Mouse (Mus musculus) intestine, embryonic 16.5 days (tissue): ENCODE measurements around the gene Gm20388. TPM values are rescaled to one million over a fixed set of nuclear protein-coding genes. Genes with fewer than 3 reads are reported as not detected.

Experiments
- ATAC-seq: fragments of 200-750 bp; cut with Nextera tagmentation; 2 replicates; pipeline ENCODE4 v1.8.0; 2017; ENCODE audit warnings: moderate TSS enrichment, moderate library complexity
- H3K27ac ChIP-seq: fragments of 300-500 bp; sonication (generic); 2 replicates; pipeline ENCODE4 v1.5.1; 2014; ENCODE audit warnings: mild to moderate bottlenecking, low read length
- H3K27me3 ChIP-seq: fragments of 300-500 bp; sonication (generic); replicated peaks from 2 replicates; pipeline ENCODE4 v1.6.1; 2014; ENCODE audit warnings: low read length, control low read depth, mixed read lengths; ENCODE audit not compliant: control insufficient read depth, insufficient read depth
- H3K36me3 ChIP-seq: fragments of 300-500 bp; sonication (generic); 2 replicates; pipeline ENCODE4 v1.6.1; 2014; ENCODE audit warnings: low read length, control low read depth; ENCODE audit not compliant: control insufficient read depth, insufficient read depth
- H3K4me1 ChIP-seq: fragments of 300-500 bp; sonication (generic); 2 replicates; pipeline ENCODE4 v1.6.1; 2014; ENCODE audit warnings: low read length, control low read depth, mixed read lengths; ENCODE audit not compliant: control insufficient read depth, insufficient read depth
- H3K4me2 ChIP-seq: fragments of 300-500 bp; sonication (generic); 2 replicates; pipeline ENCODE4 v1.6.1; 2014; ENCODE audit warnings: low read depth, low read length, control low read depth
- H3K4me3 ChIP-seq: fragments of 300-500 bp; sonication (generic); 2 replicates; pipeline ENCODE4 v1.5.1; 2014; ENCODE audit warnings: mild to moderate bottlenecking, low read length
- H3K9ac ChIP-seq: fragments of 300-500 bp; sonication (generic); 2 replicates; pipeline ENCODE4 v1.6.1; 2014; ENCODE audit warnings: low read depth, low read length
- H3K9me3 ChIP-seq: fragments of 300-500 bp; sonication (generic); 2 replicates; pipeline ENCODE4 v1.6.1; 2016; ENCODE audit warnings: low read length, control low read depth; ENCODE audit not compliant: control insufficient read depth
- WGBS: fragments of 180-500 bp; shearing (Covaris S2); extraction: QIAGEN DNeasy Blood & Tissue Kit; methylation state at CpG from one replicate; pipeline ENCODE4 v1.1.7; 2014; 5-methylcytosine and 5-hydroxymethylcytosine counted together
- polyA plus RNA-seq: library from polyadenylated mRNA; unstranded; fragments of >200 nt; fragmentation: Nextera tagmentation; extraction: Ambion mirVana; gene quantifications from 2 replicates; pipeline ENCODE4 v1.2.1, GENCODE M21; 2015

The Gm20388 gene
- polyA plus RNA-seq, 1 experiment from 2014 or later = 5.8 TPM

GRCm38 (mm10) chr8:123387041-123387440 lies 3476.4 kb downstream of the Gm20388 start:
- no peak overlapping the region for H3K27ac ChIP-seq
- H3K27me3 ChIP-seq = no peaks in the 10 kb centered on the region
- WGBS = 85% methylated on average over 3 of the region's 3 CpGs
- H3K9me3 ChIP-seq = no peaks in the 10 kb centered on the region
- no peaks in the 10 kb centered on the region for H3K4me1 ChIP-seq
- H3K9ac ChIP-seq = no peak overlapping the region
- ATAC-seq = no peak
- H3K36me3 ChIP-seq = peaks cover 41% of the 10 kb centered on the region
- H3K4me3 ChIP-seq = no peak overlapping the region
- H3K4me2 ChIP-seq = no peak overlapping the region

- no peaks in the 10 kb centered on the region for H3K4me1 ChIP-seq
- no peak overlapping the region for H3K27ac ChIP-seq
- no peaks in the 10 kb centered on the region for H3K27me3 ChIP-seq
- no peak for ATAC-seq
- no peak overlapping the region for H3K4me2 ChIP-seq
- H3K9me3 ChIP-seq = no peaks in the 10 kb centered on the region
- 90% methylated on average over 8 of the region's 8 CpGs for WGBS
- H3K9ac ChIP-seq = no peak overlapping the region
- H3K4me3 ChIP-seq = no peak overlapping the region
- H3K36me3 ChIP-seq = peaks cover 41% of the 10 kb centered on the region
These were observed 3477.2 kb downstream of the Gm20388 start for GRCm38 (mm10) chr8:123387801-123388200.

DNA sequence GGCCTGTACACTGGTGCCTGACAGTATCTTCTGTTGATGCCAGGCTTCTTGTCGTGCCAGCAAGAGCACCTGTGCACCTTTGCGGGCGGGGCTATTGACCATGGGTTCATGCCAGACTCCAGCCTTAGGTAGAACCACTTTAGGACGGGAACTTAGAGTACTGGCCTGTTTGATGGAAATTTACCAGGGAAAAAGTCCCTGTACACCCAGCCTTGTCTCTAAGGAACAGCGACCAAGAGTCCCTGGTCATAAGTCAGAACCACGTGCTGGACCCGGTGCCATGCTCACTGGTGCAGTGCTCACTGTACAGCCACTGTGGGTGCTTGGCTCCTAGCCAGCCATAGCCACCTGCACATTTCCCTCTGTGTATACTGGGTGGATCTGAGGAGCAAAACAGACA lies 3478.4 kb downstream of the Gm20388 start:
- H3K9me3 ChIP-seq = no peaks in the 10 kb centered on the region
- no peak overlapping the region for H3K4me2 ChIP-seq
- H3K27me3 ChIP-seq = no peaks in the 10 kb centered on the region
- H3K9ac ChIP-seq = no peak overlapping the region
- H3K4me3 ChIP-seq = no peak overlapping the region
- H3K27ac ChIP-seq = no peak overlapping the region
- WGBS = 94% methylated on average over 7 of the region's 7 CpGs
- H3K4me1 ChIP-seq = no peaks in the 10 kb centered on the region
- peaks cover 38% of the 10 kb centered on the region for H3K36me3 ChIP-seq
- no peak for ATAC-seq

DNA sequence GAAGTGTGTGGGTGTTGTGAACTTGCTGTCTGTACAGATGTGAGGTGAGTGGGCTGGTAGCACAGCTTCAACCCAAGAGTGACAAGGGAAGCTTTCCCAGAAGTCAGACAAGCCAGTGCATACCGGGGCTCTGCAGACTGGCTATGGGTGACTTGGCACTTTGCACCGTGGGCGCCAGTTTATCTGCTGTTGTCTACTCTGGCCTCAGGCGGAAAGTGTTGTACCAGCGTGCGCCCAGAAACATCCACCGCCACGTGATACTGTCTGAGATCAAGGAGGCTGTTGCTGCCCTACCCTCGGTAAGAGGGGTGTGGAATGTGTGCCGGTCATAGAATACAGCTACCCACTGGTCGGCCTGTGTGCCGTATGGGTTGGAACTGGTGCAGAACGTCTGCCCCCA lies 3487.7 kb downstream of the Gm20388 start:
- 93% methylated on average over 13 of the region's 13 CpGs for WGBS
- Histone ChIP-seq H3K4me3 (no peak overlapping the region), H3K4me1 (no peaks in the 10 kb centered on the region), H3K9ac (no peak overlapping the region), H3K36me3 (peaks cover 23% of the 10 kb centered on the region), H3K4me2 (no peak overlapping the region), H3K27me3 (no peaks in the 10 kb centered on the region), H3K9me3 (no peaks in the 10 kb centered on the region), H3K27ac (no peak overlapping the region)
- ATAC-seq = no peak

GRCm38 (mm10) chr8:123401936-123402335 lies 3491.3 kb downstream of the Gm20388 start:
- 87% methylated on average over 9 of the region's 9 CpGs for WGBS
- no peak for ATAC-seq
- H3K9ac ChIP-seq = no peak overlapping the region
- H3K4me2 ChIP-seq = no peak overlapping the region
- no peak overlapping the region for H3K27ac ChIP-seq
- no peaks in the 10 kb centered on the region for H3K4me1 ChIP-seq
- H3K9me3 ChIP-seq = no peaks in the 10 kb centered on the region
- peaks cover under 1% of the 10 kb centered on the region; the same call in 1 of the 2 replicates for H3K27me3 ChIP-seq
- no peak overlapping the region for H3K4me3 ChIP-seq
- H3K36me3 ChIP-seq = peaks cover 11% of the 10 kb centered on the region

DNA sequence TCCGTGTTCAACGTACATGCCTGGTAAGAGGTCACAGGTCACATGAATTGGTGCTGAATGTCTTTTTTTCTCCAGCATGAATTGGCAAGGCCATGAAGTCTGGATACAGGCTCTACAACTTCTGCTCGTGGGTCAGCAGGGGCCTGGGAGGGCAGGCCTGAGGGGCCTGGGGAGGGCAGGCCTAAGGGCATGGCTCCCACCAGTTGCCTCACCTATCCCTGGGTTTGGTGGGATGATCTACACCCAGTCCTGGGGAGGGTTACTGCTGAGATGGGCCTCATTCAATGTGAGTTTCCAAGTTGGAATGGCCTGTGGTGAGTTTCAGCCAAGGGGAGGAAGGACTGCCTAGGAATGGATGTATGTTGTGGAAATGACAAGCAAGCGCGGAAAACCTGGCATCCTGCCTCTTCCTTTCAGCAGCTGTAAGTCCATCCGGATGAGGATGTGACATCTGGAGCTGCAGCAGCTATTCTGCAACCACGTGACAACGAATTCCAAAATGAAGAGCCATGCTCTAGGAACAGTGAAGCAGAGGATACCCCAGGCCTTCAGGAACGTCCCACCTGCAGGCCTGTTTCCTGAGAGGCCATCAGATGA lies 3492.2 kb downstream of the Gm20388 start:
- WGBS = 76% methylated on average over 9 of the region's 9 CpGs
- Histone ChIP-seq H3K4me2 (no peak overlapping the region), H3K27me3 (peaks cover 7% of the 10 kb centered on the region), H3K4me1 (no peaks in the 10 kb centered on the region), H3K27ac (no peak overlapping the region), H3K36me3 (peaks cover 9% of the 10 kb centered on the region), H3K9me3 (no peaks in the 10 kb centered on the region), H3K4me3 (no peak overlapping the region), H3K9ac (no peak overlapping the region)
- no peak for ATAC-seq

DNA sequence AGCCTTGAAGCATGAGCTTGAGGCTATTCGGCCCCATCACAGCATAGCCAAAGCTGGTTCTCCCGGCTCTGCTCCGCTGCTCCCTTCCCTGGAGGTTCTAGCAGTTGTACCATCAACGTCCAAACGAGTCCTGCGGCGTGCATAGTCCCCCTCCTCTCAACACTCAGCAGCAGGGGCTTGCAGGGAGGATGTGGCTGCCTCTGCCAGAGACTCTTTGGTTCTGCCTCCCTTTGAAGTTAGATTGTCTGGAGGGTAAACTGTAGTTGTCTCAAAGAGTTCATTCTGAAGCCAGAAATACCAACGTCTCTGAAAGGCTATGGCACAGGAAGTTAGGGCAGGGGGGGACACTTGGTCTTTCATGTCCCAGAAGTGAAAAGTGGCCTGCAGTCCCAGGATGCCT lies 3493.9 kb downstream of the Gm20388 start:
- Histone ChIP-seq H3K36me3 (peaks cover under 1% of the 10 kb centered on the region), H3K4me2 (no peak overlapping the region), H3K4me3 (no peak overlapping the region), H3K9me3 (no peaks in the 10 kb centered on the region), H3K27ac (no peak overlapping the region), H3K4me1 (no peaks in the 10 kb centered on the region), H3K9ac (no peak overlapping the region), H3K27me3 (peaks cover 21% of the 10 kb centered on the region)
- no peak for ATAC-seq
- 49% methylated on average over 8 of the region's 8 CpGs for WGBS

DNA sequence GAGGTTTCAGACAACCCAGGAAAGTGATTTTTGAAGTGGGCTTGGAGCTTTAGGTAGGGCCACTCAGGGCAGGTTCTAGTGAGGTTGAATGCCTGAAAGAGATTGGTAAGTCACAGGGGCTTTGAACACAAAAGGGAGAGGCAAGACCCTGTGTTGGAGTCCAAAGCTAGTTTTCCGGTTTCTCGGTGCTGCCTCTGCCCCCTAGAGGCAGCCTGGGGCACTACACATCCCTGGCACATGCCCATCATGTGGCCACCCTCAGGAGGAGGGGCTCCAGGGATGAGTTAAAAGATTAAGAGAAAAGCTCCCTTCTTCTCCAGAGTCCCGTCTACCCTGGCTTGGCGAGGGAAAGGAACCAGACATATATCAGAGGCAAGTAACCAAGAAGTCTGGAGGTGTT lies 3496.1 kb downstream of the Gm20388 start, which contains the start of gene Mc1r:
Gene Mc1r, plus strand, starts transcription at position 322 of the 400 bp plus-strand sequence.
- Histone ChIP-seq H3K27me3 (peaks cover 44% of the 10 kb centered on the region), H3K9me3 (no peaks in the 10 kb centered on the region), H3K4me1 (peaks cover 9% of the 10 kb centered on the region), H3K4me2 (no peak within 1 kb of the TSS), H3K27ac (no peak within 1 kb of the TSS), H3K36me3 (no peaks in the 10 kb centered on the region), H3K9ac (no peak within 1 kb of the TSS), H3K4me3 (no peak within 1 kb of the TSS)
- 12% methylated on average over 4 of the region's 4 CpGs for WGBS
- ATAC-seq = no peak

GRCm38 (mm10) chr8:123407612-123408011 lies 3497.0 kb downstream of the Gm20388 start:
- no peak for ATAC-seq
- Histone ChIP-seq H3K9me3 (no peaks in the 10 kb centered on the region), H3K27ac (no peak overlapping the region), H3K4me1 (peaks cover 11% of the 10 kb centered on the region), H3K9ac (no peak overlapping the region), H3K36me3 (no peaks in the 10 kb centered on the region), H3K4me2 (no peak overlapping the region), H3K27me3 (peaks cover 52% of the 10 kb centered on the region), H3K4me3 (no peak overlapping the region)
- WGBS = 87% methylated on average over 13 of the region's 13 CpGs
